Mouse (Mus musculus) frontal cortex, postnatal 14 days (tissue): ENCODE measurements at regions not wholly inside any gene's neighbourhood (a gene's known extent, or its start where the extent isn't known, plus 50 kb on each side); places are given as distances from the start of the nearest gene placed in this dataset.

Experiments
- DNase-seq, 2 experiments: peaks; one replicate each; pipeline ENCODE4 v3.0.0; 2022; ENCODE audit warnings: low spot score in 2 of 2

DNA sequence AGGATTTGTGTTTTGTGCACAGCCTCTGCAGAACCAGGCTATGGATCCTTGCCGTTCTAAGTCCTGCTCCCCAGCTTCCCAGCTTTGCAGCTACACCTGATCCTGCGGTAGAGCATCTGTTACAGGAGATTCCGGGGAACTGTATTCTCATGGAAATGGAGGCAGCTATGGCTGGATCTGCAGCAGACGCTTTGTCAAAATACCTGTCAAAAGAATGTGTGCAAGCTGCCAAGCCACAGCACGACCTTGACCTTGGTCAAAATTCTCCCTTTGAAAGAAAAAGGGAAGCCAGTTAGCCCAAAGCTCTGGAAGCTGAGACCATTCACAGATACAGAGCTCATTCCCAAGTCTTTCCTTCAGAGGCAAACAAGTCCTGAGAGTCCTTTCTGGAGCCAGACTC lies 255.3 kb downstream of the Med13l start:
- no peak for DNase-seq

DNA sequence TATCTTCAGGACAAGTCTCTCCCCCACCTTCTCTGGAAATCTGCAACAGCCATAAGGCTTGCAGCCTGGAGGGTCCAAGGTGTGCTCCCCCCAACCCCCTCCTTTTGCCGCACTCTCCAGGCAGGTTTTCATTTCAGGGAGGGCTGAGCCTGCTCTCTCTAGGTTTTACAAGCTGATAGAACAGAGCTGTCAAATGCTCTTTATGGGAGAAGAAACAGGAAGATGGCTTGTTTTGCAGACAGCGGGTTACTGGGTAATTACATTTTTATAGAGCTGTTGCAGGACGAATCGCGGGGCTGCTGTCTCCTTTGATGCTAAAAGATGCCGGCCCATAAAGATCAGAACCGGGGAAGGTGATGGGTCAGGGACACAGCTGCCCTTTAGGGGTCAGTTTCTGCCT lies 257.8 kb downstream of the Med13l start:
- no peak for DNase-seq

DNA sequence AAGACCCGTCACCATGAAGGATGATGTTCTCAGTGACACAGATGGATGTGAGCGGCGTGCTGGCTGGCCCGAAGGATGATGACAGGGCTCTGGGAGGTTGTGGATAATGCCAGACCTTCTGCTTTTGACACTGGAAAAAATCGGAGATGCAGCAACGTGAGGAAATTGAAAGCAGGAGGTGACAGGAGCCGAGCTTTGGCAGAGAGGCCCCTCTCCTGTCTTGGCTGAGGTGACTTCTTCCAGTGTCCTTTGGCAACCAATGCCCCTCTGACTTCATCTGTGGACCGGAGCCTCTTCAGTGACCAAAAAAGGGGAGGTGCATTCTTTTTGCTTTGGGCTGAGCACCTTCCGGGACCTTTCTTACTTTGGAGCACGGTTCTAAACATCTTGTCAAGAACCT lies 264.3 kb downstream of the Med13l start:
- DNase-seq: no peak

DNA sequence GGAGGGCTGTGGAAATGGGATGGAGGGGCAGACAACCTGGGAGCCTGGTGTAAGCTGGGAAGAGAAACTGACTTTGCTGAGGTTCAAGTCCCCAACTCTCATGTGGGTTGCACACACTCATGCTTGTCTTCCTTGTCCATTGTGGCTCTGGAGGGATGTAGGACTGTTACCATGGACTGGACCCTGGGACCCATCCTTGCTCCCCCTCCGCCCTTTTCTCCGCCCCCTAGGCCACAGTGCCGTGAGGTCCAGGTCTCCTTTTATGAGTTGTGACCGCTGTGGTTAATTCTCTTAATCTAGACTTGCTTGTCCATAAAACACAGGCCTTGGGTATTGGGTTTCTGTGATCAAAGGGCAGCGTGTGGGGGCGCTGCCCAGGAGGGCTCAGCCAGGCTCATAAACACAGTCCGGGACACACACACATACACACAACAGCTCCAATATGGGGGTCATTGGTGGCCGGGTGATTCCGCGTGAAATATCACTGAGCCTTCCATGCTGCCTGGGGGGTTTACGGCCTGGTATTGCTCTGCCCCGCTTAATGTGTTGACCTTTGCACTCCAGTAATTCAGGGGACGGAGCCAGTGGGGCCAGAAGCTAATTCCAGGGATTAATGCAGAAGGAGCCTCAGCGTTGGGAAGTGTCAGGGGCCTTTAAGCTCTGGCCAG lies 268.7 kb downstream of the Med13l start:
- no peak for DNase-seq

DNA sequence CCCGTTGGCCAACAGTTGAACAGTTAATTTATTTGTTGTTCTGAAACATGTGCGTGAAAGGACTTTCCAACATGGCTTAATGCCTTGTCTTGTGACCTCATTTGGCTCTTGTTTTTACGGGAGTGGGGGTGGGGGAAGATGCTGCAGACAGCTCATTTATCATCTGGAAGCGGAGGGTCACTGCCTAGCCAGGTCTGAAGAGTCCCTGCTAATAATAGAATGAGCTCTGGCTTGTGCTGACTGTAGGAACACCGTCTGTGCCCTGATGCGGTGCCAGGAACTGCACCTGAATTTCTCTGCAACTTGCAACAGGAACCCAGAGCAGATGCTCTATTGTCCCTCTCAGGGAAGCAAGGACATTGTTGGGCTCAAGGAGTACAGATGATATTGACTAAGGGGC lies 272.2 kb downstream of the Med13l start:
- no peak for DNase-seq

DNA sequence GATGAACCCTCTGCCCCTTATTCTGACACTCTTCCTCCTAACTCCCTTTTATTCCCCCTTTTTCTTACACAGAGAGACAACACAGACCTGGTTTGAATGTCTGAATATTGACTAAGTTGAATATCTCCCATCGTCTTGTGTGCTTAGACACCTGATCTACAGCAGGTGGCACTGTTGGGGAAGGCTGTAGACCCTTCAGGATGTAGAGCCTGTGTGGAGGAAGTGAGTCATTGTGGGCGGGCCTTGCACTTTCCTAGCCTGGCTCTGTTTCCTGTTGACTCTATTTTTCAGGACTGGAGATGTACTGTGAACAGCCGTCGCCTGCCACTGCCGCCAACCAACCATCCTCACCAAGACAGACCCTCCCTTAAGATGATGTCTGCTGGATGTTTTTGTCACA lies 273.6 kb downstream of the Med13l start:
- no peak for DNase-seq

DNA sequence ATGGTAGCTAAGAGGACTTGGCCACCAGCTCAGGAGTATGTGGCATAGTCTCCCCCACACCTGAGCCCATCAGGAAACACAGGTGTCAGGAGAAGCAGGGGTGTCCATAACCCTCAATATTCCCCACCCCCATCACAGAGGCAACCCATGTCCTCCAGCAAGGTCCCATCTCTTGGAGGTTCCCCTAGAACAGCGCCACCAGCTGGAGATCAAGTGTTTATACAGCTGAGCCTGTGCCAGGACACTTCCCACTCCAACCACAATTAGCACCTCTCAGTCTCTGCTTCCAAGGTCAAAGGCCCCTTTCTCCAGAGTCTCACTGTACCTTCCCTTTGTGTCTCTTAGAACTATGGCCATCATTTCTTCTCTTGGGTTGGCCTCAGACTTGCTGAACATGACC lies 276.5 kb downstream of the Med13l start:
- no peak for DNase-seq

DNA sequence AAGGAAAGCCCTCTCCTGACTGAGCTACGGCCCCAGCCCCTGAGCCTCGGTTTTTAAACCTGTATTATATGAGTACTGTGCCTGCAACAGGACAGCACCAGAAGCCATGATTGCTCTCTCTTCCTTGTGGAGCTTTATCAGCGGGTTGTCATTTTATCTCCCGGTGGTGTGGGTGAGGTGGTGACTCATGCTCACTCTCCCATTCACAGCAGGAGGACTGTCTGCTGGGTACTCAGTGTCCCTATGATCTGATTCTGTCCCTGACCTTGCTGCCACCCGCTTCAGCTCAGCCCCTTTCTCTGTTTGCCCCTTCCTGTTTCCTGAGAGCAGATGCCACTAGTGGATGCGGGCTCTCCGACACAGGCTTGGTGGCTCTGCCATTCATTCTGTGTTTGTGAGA lies 277.9 kb downstream of the Med13l start:
- no peak for DNase-seq

DNA sequence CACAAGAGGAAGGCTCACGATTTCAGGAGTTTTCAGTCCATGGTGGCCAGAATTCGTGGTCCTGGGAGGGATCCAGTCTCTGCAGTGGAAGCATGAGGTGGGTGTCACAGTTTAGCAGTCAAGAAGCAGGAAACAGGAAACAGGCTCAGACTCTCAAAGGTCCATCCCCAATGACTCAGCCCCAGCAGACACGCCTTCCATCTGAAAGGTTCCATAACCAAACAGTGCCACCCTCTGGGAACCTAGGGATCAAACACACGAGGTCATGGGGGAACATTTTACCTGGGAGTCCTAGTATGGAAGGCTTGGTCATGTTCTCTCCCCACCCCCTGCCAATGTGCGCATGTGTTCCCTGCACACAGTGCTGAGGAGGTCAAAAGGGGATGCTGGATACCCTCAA lies 279.4 kb downstream of the Med13l start:
- DNase-seq: no peak

DNA sequence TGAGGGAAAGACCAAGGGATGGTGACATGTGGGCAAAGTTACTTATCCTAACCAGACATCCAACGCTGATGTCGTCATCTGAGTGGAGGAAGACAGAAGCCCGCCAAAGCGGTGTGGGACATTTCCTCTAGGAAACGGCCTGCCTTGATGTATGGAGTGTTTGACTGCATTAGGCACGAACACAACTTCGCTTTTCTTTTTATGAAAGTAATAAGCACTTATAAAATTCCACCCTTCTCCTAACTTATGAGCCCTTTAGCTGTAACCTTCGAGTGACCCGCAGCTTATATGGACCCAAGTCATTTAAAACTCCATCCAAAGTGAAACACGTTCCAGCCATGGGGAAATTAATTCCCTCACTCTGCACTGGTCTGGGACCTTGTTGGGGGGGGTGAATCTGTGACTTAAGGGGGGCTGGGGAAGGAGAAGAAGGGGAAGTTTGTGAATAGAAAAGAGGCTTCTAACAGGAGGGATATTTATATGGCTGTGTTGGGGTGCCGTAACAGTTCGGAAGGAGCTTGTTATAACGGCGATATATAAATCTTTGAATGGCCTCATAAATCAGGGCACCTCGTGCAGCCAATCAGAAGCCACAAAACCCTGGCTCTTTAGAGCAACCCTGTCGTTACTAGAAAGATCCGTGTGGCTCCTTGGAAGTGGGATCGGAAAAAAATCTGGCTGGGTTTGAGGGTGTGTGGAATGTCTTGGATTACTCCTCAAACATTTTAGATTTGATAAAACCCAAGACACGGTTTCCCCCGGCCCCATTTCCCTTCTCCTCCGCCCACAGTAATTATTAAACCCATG lies 280.9 kb downstream of the Med13l start:
- no peak for DNase-seq

DNA sequence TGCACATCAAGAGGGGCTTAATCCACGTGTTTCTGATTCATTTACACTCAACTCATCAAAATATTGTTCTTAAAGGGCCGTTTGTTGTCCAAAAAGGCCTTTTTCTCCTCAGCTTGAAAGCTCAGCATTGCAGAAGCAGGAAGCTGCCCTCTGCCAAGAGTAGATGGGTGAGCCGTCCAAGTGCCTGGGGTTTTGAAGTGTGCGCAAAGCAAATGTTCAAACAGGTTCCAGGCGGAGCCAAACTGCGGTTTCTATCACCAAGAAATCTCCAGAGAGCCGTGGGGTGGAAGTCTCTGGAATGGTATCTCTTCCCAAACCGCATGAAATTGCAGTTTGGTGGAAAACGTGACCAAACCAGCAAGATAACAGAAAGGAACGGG lies 281.5 kb downstream of the Med13l start:
- DNase-seq: no peak

DNA sequence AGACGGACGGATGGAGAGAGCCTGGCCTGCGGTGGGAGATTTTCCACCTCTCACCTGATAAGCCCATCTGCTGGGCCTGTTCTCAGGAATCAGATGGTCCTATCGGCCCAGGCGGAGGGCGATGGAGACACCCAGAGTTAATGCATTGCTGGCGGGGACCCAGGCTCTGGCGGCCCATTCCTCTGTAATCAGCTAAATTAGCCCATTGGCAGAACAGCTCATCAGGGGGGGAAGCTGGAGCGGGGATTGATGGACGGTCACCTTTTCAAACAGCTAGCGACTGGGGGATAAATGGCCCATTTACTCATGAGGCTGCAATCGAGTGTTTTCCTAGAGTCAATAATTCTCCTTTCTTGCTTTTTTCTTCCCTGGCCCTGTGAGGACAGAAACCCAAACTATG lies 296.5 kb downstream of the Med13l start:
- DNase-seq: no peak

DNA sequence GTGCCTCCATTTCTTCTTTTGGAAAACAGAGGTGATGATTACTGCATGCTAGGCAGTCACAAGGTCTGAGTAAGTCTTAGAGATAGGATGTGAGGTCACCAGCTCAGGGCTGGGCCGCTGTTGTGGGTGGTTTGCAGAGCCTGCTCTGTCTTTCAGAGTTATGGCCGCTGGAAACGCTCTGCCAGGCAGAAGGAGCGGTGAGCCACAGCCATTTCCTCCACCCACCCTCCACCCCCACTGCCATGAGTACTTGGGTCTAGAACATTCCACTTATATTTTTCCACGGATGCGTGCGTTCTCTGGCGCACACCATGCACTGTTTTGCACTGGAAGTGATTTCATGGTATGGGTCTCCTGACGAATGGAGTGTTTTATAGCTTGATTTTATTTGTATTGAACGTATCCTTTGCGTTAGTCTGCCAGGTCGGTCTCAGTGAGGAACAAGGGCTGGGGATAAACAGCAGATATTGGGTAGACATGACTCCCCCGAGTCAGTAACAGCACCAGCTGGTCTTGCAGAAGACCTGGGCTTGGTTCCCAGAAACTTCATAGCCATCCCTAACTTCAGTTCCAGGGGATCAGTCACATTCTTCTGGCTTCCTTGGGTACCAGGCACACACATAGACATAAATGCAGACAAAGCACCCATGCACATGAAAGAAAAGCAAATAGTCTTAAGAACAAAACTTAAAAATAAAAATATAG lies 300.8 kb downstream of the Med13l start:
- no peak for DNase-seq

DNA sequence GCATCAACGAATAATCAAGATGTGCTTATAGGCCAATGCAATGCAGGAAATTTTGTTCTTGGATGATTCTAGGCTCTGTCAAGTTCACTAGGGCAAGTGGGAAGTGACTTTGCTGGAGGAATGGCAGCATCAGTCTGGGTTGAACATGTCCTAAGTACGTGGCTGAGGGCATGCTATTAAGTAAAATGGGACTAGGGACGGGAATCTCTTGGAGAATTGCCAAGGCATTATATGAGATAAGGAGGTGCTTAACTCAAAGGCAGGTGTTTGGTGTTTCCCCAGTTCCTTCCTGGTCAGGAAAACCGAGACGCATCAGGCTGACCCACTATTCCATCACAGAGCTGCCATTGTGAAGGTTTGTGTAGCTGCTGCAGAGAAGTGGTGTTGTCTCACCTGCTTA lies 307.0 kb downstream of the Med13l start:
- no peak for DNase-seq

DNA sequence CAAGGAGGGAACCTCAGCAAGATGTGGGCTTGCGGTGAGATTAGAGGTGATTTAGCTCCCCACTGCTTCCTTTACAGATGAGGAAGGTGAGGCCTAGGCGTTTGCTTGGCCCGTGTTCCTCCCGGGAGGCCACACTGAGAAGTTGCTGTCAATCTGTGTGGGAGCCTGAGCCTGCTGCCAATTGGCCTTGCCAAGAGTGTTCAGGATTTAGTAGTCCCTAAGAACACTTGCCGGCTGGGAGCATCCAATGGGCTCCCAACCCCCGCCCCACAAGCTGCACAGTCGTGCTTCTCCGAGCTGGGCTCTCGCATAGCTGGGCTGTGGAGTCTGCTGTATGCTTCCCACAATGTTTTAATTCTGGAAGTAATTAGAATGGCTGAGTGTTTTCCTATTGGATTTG lies 308.9 kb downstream of the Med13l start:
- DNase-seq: no peak

DNA sequence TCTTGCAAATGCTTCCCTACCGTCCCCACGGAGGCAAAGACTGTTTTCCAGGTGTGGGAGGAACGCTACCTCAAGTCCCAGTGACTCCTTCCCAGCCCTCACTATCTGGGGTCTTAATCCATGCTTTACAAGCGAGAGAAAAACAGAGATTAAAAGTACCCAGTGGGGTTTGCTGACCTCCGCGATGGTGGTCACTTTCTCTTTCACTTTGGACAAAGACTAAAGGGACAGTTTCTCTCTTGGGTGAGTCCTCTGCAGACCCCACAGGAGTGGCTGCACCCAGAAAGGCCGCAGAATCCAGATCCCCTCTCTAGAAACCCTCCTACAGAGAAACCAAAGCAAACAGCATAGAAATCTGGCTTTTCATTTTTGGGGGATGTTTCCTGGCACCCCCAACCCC lies 313.4 kb downstream of the Med13l start:
- DNase-seq: no peak

DNA sequence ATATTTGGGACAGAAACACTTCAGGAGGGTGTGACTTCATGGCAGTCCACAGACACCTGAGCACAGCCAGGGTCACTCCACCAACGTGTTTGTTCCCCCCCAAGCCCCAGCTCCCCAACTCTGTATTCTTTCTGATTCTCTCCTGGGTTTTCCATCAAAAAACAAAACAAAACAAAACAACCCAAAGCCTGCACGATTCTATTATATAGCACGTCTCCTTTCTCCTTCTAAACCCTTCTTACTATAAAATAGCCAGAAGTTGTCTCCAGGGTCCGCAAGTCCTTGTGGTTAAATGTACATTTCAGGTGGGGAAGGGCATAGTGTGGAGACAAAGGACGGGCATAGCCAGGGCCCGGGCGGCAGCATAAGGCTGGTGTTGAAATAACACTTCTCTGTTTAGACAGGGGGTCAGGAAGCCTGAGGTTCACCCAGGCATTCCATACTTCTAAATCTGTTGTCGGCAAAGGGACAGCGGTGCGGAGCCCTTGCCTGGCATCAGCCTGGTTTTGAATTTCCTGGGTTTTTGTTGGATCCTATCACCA lies 314.7 kb downstream of the Med13l start:
- no peak for DNase-seq

DNA sequence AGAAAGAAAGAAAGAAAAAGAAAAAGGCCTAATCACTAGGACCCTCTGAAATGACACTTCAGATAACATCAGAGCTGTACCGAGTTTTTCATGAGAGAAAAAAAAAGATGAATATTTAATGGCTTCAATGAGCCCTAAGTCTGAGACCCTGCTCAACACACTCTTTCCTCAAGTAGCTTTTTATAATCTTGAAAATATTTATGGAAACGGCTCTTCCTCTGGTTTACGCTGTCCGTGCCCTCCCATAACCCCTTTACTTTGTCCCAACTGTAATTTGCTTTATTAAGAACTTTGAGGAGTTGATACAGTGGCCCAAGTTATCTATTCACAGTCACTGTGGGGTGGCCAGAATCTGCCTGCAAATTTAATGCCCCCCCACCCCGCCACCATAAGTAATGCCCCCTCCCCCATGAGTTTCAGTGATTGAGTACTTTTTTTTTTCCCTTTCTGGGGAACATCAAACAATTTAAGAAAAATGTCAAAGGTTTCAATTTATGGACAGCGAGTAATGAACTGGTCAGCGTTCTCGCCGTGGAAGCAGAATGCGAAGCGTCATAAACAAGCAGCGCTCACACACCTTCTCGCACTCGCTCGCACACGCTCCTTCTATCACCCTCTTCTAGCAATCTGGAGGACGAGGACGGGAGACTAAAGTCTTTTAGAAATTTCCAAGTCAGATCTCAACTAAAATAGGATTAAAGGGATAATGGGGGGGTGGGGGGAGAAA lies 316.3 kb downstream of the Med13l start:
- no peak for DNase-seq

DNA sequence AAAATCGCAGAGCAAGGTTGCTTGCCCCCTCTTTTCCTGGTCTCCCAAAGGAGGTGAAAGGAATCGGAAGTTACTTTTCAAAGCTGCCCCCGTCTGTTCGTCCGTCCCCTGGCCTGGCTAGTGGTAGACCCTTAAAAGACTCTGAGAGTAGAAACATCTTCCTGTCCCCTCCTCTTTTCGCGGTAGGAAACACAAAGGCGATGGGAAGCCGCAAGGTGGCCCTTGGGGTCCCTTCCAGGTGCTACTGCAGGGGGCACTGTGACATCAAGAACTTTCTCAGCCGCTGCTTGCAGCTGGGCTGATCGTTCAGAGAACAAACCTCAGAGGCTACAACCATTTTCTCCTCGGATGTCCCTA lies 316.8 kb downstream of the Med13l start:
- DNase-seq: no peak

DNA sequence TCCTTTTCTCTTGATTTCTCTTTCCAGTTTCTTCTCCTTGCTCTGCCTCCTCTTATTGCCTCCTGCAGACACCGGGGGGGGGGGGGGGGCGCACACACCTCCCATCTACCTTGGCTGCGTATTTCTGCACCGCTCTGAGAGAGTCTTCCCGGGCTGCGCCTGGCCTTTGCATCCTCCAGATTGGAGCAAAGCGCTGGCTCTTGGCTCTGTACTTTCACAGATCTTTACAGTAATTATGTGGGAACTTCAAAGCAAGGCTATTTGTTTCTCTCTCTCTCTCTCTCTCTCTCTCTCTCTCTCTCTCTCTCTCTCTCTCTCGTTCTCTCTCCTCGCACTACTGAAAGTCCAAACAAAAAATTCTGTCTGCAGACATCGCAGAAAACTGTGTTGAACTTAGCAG lies 317.4 kb downstream of the Med13l start:
- no peak for DNase-seq

DNA sequence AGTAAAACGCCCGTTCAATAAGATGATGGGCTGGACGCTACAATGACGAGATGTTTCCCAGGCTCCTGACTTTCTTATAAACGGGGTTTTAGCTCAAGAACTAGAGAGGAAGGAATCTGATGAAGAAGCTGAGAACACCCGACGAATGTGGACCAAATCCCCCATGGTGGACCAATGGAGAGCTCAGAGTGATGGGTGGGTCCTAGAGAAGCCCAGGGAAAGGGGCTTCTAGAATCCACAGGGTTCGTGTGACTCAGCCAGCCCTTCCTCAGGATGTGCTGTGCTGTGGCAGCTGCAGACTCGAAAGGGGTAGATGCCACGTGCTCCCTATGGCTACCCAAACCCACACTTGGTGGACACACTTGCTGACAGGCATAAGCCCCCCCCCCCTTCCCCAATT lies 318.2 kb downstream of the Med13l start:
- no peak for DNase-seq

DNA sequence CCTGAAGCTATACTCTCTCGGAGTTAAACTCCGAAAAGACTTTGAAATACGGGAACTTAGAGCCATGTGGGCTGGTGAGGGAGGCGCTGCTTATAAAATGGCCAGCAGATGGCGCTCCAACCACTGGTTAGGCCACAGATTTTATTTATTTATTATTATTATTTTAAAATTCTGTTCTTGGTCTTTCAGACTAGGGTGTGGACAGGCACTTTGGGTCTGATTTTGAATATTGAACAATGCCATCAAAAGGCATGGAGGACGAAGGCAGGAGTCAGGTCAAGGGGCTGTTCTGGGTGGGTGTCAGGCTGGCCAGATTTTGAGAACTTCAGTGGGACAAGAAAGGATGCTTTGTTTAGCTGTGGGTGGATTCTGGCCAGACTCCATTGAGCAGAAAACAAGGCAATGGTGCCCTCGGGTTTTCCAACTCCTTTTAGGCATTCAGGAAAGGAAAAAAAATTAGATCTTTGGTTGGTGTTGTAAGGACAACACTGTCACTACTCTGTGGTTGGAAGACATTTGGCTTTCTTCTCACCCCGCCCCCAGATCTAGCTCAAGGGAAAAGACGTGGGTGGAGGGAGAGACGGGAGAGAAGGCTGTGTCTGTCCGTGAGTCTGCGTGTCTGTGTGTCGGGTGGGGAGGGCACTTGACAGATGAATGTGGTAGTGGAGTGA lies 319.5 kb downstream of the Med13l start:
- DNase-seq: peak; percentile 32 to 62
